Mouse (Mus musculus): Measurements from ENCODE around the gene Magix.

Magix gene

GRCm38 (mm10) chrX:7674284-7675000, 6.6 kb downstream of the Magix start:
- no peak for DNase-seq (ENCODE audit: low read depth, low spot score)

- DNase-seq (ENCODE audit: low read depth, low spot score), result no peak
Measured at GRCm38 (mm10) chrX:7673578-7674281, 7.3 kb downstream of the Magix start.

GRCm38 (mm10) chrX:7672739-7673138, 8.3 kb downstream of the Magix start:
- no peak for DNase-seq (ENCODE audit: low read depth, low spot score)

- no peak for DNase-seq (ENCODE audit: low read depth, low spot score)
Measured at GRCm38 (mm10) chrX:7670921-7671623, 10.0 kb downstream of the Magix start, which contains the start of gene Plp2. Gene Plp2, minus strand, starts transcription at chrX:7671390.

- DNase-seq (ENCODE audit: low read depth, low spot score), result peak; percentile 52
Measured at GRCm38 (mm10) chrX:7670390-7670881, 10.6 kb downstream of the Magix start.

GRCm38 (mm10) chrX:7665739-7666502, 15.1 kb downstream of the Magix start:
- DNase-seq (ENCODE audit: low read depth, low spot score), result no peak

GRCm38 (mm10) chrX:7664791-7665190, 16.3 kb downstream of the Magix start:
- no peak for DNase-seq (ENCODE audit: low read depth, low spot score)

GRCm38 (mm10) chrX:7662936-7663335, 18.1 kb downstream of the Magix start:
- no peak for DNase-seq (ENCODE audit: low read depth, low spot score)

- DNase-seq (ENCODE audit: low read depth, low spot score), result no peak
Measured at GRCm38 (mm10) chrX:7661086-7661485, 20.0 kb downstream of the Magix start.

- DNase-seq (ENCODE audit: low read depth, low spot score), result no peak
Measured at GRCm38 (mm10) chrX:7658785-7659589, 22.1 kb downstream of the Magix start.

- DNase-seq (ENCODE audit: low read depth, low spot score), result no peak
Measured at GRCm38 (mm10) chrX:7658031-7658784, 22.8 kb downstream of the Magix start.

GRCm38 (mm10) chrX:7657221-7657639, 23.8 kb downstream of the Magix start, which contains the start of gene Prickle3:
Gene Prickle3, plus strand, starts transcription at chrX:7657260.
- no peak for DNase-seq (ENCODE audit: low read depth, low spot score)

GRCm38 (mm10) chrX:7648671-7649304, 32.3 kb downstream of the Magix start:
- peak; percentile 90 for DNase-seq (ENCODE audit: low read depth, low spot score)

GRCm38 (mm10) chrX:7645349-7645748, 35.7 kb downstream of the Magix start:
- DNase-seq (ENCODE audit: low read depth, low spot score), result peak; percentile 69

- DNase-seq (ENCODE audit: low read depth, low spot score), result no peak
Measured at GRCm38 (mm10) chrX:7640785-7641184, 40.3 kb downstream of the Magix start.

GRCm38 (mm10) chrX:7639536-7640325, 41.3 kb downstream of the Magix start:
- no peak for DNase-seq (ENCODE audit: low read depth, low spot score)

- DNase-seq (ENCODE audit: low read depth, low spot score), result peak; percentile 77
Measured at GRCm38 (mm10) chrX:7638401-7639091, 42.5 kb downstream of the Magix start, which contains the start of gene Syp. Gene Syp, plus strand, starts transcription at chrX:7638471.

- no peak for DNase-seq (ENCODE audit: low read depth, low spot score)
Measured at GRCm38 (mm10) chrX:7635101-7635500, 46.0 kb downstream of the Magix start.
